Mouse (Mus musculus) lung, adult 2 months (tissue): ENCODE data around the gene Plcl2.

Source experiments
- CTCF ChIP-seq: fragments of 200-500 bp; IDR thresholded peaks from 2 replicates; pipeline ENCODE4 v1.5.1; 2011; ENCODE audit warnings: mild to moderate bottlenecking, low read length, control low read depth; ENCODE audit not compliant: insufficient read depth
- POLR2A ChIP-seq: fragments of 200-500 bp; IDR thresholded peaks from 2 replicates; pipeline ENCODE4 v1.6.1; 2011; ENCODE audit warnings: low read depth, mild to moderate bottlenecking, control low read depth, low read length, borderline replicate concordance; ENCODE audit errors: extremely low read depth

- TF ChIP-seq CTCF (no peak), POLR2A (no peak)
Measured at GRCm38 (mm10) chr17:50488895-50489294, 20.3 kb upstream of the Plcl2 start.
